Mouse (Mus musculus): ENCODE measurements around the gene Faf1. TPM values are rescaled to one million over a fixed set of nuclear protein-coding genes. Genes with fewer than 3 reads are reported as not detected.

Gene Faf1
- polyA plus RNA-seq, 1 experiment from 2014 or later: 23.0 TPM

DNA sequence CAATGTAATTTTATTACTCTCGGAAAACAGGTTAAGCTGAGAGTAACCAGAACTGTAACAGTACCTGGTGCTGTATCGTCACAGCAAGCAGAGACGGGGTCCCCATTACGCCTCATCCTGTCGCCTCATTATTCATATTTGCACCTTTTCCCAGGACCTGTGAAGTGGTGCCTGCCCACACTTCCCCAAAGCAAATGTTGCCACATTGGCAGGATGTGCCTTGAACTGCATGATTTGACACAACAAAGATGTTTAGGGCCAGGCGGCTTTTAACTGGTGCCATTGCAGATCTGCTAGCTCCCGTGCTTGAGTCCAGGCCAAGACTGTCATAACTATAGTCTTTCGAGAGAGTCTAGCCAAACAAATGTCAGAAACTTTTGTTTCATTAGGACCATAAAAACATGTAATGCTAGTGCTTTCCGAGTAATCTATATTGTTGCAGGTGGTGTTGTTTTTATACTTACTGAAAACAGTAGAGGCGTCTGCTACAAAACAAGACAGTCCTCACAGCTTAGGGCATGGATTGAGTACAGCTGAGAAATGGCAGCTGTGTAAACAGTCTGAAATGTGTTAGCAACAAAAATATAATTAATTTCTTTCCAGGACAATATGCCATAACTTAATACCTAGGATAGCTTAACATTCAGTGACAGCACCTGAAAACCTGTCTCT is 121.3 kb downstream of the Faf1 start:
- Histone ChIP-seq H3K4me2 (no peak overlapping the region), H3K36me3 (no peaks in the 10 kb centered on the region), H3K27ac (no peak overlapping the region), H3K4me3 (no peak overlapping the region), H3K9me3 (no peaks in the 10 kb centered on the region), H3K9ac (no peak overlapping the region), H3K4me1 (no peaks in the 10 kb centered on the region), H3K27me3 (no peaks in the 10 kb centered on the region)
- no peak for ATAC-seq (ENCODE audit: insufficient number of reproducible peaks, low FRiP score, low TSS enrichment, low read depth)
- WGBS: 59% methylated on average over 10 of the region's 10 CpGs

DNA sequence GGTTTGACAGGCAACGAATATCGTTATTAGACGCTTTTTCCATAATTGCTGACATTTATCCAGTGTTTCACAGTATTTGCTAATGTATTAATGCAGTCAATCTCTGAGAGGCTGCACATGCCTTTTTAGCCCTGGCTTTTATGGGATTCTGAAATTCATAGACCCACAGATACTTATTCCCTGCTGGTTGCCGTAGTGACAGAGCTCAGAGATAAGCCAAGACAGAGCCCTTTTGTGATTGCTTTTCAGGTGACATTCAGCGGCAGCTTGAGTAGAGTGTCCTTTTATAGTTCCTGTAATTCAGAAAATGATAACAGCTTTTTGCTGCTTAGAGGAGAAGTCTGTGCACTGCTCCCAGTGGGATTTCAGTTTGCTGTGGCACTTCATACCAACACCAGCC is 130.0 kb downstream of the Faf1 start:
- Histone ChIP-seq H3K27ac (no peak overlapping the region), H3K4me3 (no peak overlapping the region), H3K27me3 (no peaks in the 10 kb centered on the region), H3K9me3 (no peaks in the 10 kb centered on the region), H3K9ac (no peak overlapping the region), H3K4me2 (no peak overlapping the region), H3K4me1 (no peaks in the 10 kb centered on the region), H3K36me3 (no peaks in the 10 kb centered on the region)
- ATAC-seq (ENCODE audit: insufficient number of reproducible peaks, low FRiP score, low TSS enrichment, low read depth): no peak
- 78% methylated on average over 5 of the region's 5 CpGs for WGBS

DNA sequence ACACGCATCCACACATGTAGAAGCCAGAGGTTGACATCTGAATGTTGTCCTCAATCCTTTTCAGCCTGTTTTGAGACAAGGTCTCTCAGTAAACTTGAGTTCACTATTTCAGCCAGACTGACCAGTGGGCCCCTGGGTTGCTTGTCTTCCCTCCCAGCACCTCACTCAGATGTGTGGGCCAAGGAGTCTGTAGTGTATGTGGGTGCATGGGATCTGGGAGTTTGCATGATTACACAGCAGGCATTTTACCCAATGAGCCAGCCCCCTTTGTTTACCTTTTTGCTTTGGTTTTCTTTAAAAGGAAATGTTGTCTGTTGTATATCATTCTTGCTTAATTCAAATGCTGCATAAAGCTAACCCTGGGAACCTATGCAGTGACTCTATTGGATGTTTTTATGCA is 138.8 kb downstream of the Faf1 start:
- ATAC-seq (ENCODE audit: insufficient number of reproducible peaks, low FRiP score, low TSS enrichment, low read depth): no peak

GRCm38 (mm10) chr4:109815592-109815991 is 139.2 kb downstream of the Faf1 start:
- Histone ChIP-seq H3K9me3 (no peaks in the 10 kb centered on the region), H3K4me2 (no peak overlapping the region), H3K27me3 (no peaks in the 10 kb centered on the region), H3K4me3 (no peak overlapping the region), H3K9ac (no peak overlapping the region), H3K27ac (no peak overlapping the region), H3K36me3 (no peaks in the 10 kb centered on the region), H3K4me1 (no peaks in the 10 kb centered on the region)
- WGBS: 73% methylated on average over 1 of the region's 1 CpGs
- no peak for ATAC-seq (ENCODE audit: insufficient number of reproducible peaks, low FRiP score, low TSS enrichment, low read depth)

More for the DNA sequence above, 138.8 kb downstream of the Faf1 start:
- H3K9me3 ChIP-seq: no peaks in the 10 kb centered on the region
- WGBS: 90% methylated on average over 1 of the region's 1 CpGs
- H3K4me1 ChIP-seq: no peaks in the 10 kb centered on the region
- H3K27me3 ChIP-seq: no peaks in the 10 kb centered on the region
- H3K27ac ChIP-seq: no peak overlapping the region
- H3K4me2 ChIP-seq: no peak overlapping the region
- H3K36me3 ChIP-seq: no peaks in the 10 kb centered on the region
- H3K4me3 ChIP-seq: no peak overlapping the region
- no peak overlapping the region for H3K9ac ChIP-seq

DNA sequence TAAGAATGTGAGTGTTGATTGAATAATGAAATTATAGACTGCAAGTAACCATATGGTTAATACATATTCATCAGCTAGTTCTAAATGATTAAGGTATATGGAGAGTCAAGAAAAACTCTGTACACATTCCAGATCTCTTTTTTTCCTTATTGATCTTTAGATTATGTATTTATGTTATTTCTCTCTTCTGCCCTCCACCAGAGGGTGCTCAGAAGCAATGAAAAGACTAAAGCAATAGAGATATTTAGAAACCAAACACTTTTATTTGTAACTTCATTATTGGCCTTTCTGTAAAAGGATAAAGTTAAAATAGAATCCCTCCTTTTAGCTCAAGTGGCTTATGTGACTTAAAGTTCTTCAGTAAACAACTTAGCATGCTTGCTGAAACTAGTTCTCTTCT is 143.1 kb downstream of the Faf1 start:
- no peak overlapping the region for H3K27ac ChIP-seq
- no peaks in the 10 kb centered on the region for H3K9me3 ChIP-seq
- H3K4me3 ChIP-seq: no peak overlapping the region
- H3K27me3 ChIP-seq: no peaks in the 10 kb centered on the region
- no peak overlapping the region for H3K4me2 ChIP-seq
- ATAC-seq (ENCODE audit: insufficient number of reproducible peaks, low FRiP score, low TSS enrichment, low read depth): no peak
- H3K9ac ChIP-seq: no peak overlapping the region
- no peaks in the 10 kb centered on the region for H3K4me1 ChIP-seq
- no peaks in the 10 kb centered on the region for H3K36me3 ChIP-seq

GRCm38 (mm10) chr4:109829800-109830199 is 153.4 kb downstream of the Faf1 start:
- no peak overlapping the region for H3K4me3 ChIP-seq
- H3K27ac ChIP-seq: no peak overlapping the region
- H3K9me3 ChIP-seq: no peaks in the 10 kb centered on the region
- no peaks in the 10 kb centered on the region for H3K27me3 ChIP-seq
- no peak overlapping the region for H3K9ac ChIP-seq
- WGBS: 85% methylated on average over 3 of the region's 3 CpGs
- no peaks in the 10 kb centered on the region for H3K4me1 ChIP-seq
- H3K4me2 ChIP-seq: no peak overlapping the region
- H3K36me3 ChIP-seq: 0 out of 2 replicates have a peak, but pooled peaks cover 10% of the 10 kb centered on the region
- no peak for ATAC-seq (ENCODE audit: insufficient number of reproducible peaks, low FRiP score, low TSS enrichment, low read depth)

- H3K4me2 ChIP-seq: no peak overlapping the region
- 91% methylated on average over 3 of the region's 3 CpGs for WGBS
- H3K4me3 ChIP-seq: no peak overlapping the region
- H3K4me1 ChIP-seq: no peaks in the 10 kb centered on the region
- no peaks in the 10 kb centered on the region for H3K27me3 ChIP-seq
- ATAC-seq (ENCODE audit: insufficient number of reproducible peaks, low FRiP score, low TSS enrichment, low read depth): no peak
- no peaks in the 10 kb centered on the region for H3K9me3 ChIP-seq
- no peak overlapping the region for H3K27ac ChIP-seq
- H3K36me3 ChIP-seq: no peaks in the 10 kb centered on the region
- no peak overlapping the region for H3K9ac ChIP-seq
Measured at GRCm38 (mm10) chr4:109857851-109858250, 181.5 kb downstream of the Faf1 start.

DNA sequence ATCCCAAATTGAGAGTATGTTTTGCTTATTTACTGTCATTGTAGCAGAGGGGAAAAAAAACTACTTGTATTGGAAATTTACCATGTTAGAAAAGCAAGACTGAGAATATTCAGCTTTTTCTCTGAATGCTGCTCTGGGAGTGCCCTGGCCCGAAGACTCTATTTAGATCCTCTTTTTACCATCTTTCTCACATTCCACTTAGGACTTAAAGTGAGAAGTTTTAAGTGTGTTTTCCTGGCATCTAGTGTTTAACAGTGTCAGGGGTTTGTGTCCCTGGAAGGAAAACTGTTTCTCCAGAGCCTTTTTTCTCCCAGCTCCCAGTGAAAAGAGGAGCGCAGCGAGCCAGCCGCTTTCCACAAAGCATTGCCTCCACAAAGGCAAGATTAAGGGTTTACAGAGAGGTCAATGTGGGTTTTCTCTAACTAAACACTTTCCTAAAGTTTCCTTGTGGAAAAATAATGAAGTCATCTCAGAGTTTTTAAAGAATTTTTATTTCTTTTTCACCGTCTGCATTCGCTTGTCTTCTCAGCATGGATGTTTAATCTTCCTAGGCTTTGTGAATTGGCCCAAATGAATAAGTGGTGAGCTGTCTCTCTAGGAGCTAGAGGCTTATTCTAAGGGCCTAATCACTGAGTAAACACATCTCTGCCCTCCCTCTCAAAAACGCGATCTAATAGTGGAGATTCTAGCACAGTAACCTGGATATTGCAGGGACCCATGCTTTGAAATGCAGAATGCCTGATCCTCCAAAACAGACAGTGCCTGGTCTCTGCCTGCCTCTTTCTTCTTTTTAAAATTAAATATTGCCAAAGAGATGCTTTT is 182.4 kb downstream of the Faf1 start:
- no peaks in the 10 kb centered on the region for H3K27me3 ChIP-seq
- no peak overlapping the region for H3K4me3 ChIP-seq
- H3K4me1 ChIP-seq: no peaks in the 10 kb centered on the region
- no peak for ATAC-seq (ENCODE audit: insufficient number of reproducible peaks, low FRiP score, low TSS enrichment, low read depth)
- no peaks in the 10 kb centered on the region for H3K9me3 ChIP-seq
- H3K36me3 ChIP-seq: no peaks in the 10 kb centered on the region
- WGBS: 58% methylated on average over 8 of the region's 8 CpGs
- no peak overlapping the region for H3K9ac ChIP-seq
- H3K4me2 ChIP-seq: no peak overlapping the region
- H3K27ac ChIP-seq: no peak overlapping the region

DNA sequence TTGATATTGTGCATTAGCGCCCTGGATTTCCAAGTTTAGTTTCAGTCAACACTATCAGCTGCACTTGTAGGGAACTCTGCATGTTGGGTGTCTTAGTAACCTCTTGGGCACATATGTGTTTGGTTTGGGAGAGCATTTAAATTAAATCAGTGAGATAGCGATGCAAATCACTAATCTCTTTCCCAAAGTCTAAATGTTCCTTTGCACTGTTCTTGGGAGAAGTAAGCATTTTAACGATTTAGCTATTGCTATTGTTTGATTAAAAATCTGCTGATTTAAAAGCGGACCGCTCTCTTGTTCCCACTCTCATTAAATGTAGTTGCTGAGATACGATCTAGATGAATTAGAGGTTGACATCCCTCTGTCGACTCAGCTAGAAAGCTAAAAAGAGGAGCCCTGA is 183.0 kb downstream of the Faf1 start:
- no peaks in the 10 kb centered on the region for H3K36me3 ChIP-seq
- no peak overlapping the region for H3K4me2 ChIP-seq
- no peaks in the 10 kb centered on the region for H3K4me1 ChIP-seq
- WGBS: 61% methylated on average over 7 of the region's 7 CpGs
- no peak for ATAC-seq (ENCODE audit: insufficient number of reproducible peaks, low FRiP score, low TSS enrichment, low read depth)
- no peak overlapping the region for H3K4me3 ChIP-seq
- H3K27me3 ChIP-seq: no peaks in the 10 kb centered on the region
- no peak overlapping the region for H3K27ac ChIP-seq
- H3K9me3 ChIP-seq: no peaks in the 10 kb centered on the region
- H3K9ac ChIP-seq: no peak overlapping the region

DNA sequence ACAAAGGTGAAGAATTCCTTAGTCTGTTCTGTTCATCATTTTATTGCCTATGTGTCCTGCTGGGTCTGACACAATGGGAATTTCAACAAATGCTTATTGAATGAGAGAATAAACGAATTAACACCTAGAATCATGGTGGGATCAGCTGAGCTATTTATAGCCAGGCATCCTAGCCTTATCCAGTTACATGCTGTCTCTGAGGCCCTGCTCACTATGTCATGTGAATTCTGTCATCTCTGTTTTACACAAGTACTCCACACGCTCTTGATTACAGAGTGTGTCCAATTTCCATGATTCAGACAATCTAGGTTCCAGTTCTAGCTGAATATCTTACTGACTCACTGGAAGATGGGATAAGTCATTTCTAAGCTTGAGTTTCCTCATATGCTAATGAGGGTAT is 183.9 kb downstream of the Faf1 start:
- no peak for ATAC-seq (ENCODE audit: insufficient number of reproducible peaks, low FRiP score, low TSS enrichment, low read depth)
- Histone ChIP-seq H3K9me3 (no peaks in the 10 kb centered on the region), H3K36me3 (no peaks in the 10 kb centered on the region), H3K4me1 (no peaks in the 10 kb centered on the region), H3K9ac (no peak overlapping the region), H3K27me3 (no peaks in the 10 kb centered on the region), H3K4me2 (no peak overlapping the region), H3K27ac (no peak overlapping the region), H3K4me3 (no peak overlapping the region)
- WGBS: 65% methylated on average over 2 of the region's 2 CpGs

DNA sequence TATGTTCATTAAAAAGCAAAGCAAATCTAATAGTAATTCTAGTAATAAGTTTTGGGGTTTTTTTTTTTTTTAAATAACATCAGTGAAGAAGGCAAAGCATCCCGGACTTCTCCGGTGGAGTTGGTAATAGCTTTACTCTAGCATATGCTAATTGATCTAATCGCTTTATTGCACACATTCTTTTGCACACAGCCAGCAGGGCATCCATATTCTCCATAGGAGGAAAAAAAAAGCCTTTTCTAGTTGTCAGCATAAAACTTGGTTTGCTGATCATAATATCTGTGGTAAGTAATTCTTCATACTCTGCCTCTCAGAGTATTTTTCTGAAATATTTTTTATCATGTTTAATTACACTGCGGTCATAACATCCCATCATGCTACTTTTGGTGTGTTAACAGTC is 185.9 kb downstream of the Faf1 start:
- no peak overlapping the region for H3K4me2 ChIP-seq
- H3K27me3 ChIP-seq: no peaks in the 10 kb centered on the region
- no peak overlapping the region for H3K9ac ChIP-seq
- 75% methylated on average over 4 of the region's 4 CpGs for WGBS
- no peak overlapping the region for H3K4me3 ChIP-seq
- H3K9me3 ChIP-seq: no peaks in the 10 kb centered on the region
- no peak overlapping the region for H3K27ac ChIP-seq
- H3K36me3 ChIP-seq: no peaks in the 10 kb centered on the region
- no peak for ATAC-seq (ENCODE audit: insufficient number of reproducible peaks, low FRiP score, low TSS enrichment, low read depth)
- H3K4me1 ChIP-seq: no peaks in the 10 kb centered on the region

DNA sequence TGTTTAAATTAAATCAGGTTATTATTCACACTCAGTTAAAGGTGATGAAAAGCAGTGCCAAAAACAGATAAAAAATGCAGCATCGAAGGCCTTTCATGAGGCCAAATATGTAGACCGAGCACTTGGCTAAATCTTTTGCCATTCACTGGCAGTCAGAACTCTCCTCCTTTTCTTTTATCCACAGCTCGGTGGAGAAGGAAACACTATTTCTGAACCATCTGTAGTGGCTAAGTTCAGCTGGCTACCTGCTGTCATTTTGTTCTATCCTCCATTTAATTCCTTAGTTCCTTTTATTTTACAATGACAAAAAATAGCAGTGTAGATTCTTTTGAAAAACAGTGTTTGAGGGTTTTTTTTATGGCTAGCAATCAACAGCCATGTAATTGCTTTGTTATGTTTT is 186.6 kb downstream of the Faf1 start:
- 35% methylated on average over 3 of the region's 3 CpGs for WGBS
- no peaks in the 10 kb centered on the region for H3K9me3 ChIP-seq
- no peak overlapping the region for H3K4me2 ChIP-seq
- H3K4me1 ChIP-seq: no peaks in the 10 kb centered on the region
- H3K27me3 ChIP-seq: no peaks in the 10 kb centered on the region
- no peak overlapping the region for H3K4me3 ChIP-seq
- no peak overlapping the region for H3K27ac ChIP-seq
- no peak overlapping the region for H3K9ac ChIP-seq
- no peaks in the 10 kb centered on the region for H3K36me3 ChIP-seq
- no peak for ATAC-seq (ENCODE audit: insufficient number of reproducible peaks, low FRiP score, low TSS enrichment, low read depth)
